Mouse (Mus musculus) lung, adult 2 months (tissue): ENCODE measurements at regions not wholly inside any gene's neighbourhood (a gene's known extent, or its start where the extent isn't known, plus 50 kb on each side); places are given as distances from the start of the nearest gene placed in this dataset.

Source experiments
- CTCF ChIP-seq: fragments of 200-500 bp; IDR thresholded peaks from 2 replicates; pipeline ENCODE4 v1.5.1; 2011; ENCODE audit warnings: mild to moderate bottlenecking, low read length, control low read depth; ENCODE audit not compliant: insufficient read depth
- POLR2A ChIP-seq: fragments of 200-500 bp; IDR thresholded peaks from 2 replicates; pipeline ENCODE4 v1.6.1; 2011; ENCODE audit warnings: low read depth, mild to moderate bottlenecking, control low read depth, low read length, borderline replicate concordance; ENCODE audit errors: extremely low read depth

DNA sequence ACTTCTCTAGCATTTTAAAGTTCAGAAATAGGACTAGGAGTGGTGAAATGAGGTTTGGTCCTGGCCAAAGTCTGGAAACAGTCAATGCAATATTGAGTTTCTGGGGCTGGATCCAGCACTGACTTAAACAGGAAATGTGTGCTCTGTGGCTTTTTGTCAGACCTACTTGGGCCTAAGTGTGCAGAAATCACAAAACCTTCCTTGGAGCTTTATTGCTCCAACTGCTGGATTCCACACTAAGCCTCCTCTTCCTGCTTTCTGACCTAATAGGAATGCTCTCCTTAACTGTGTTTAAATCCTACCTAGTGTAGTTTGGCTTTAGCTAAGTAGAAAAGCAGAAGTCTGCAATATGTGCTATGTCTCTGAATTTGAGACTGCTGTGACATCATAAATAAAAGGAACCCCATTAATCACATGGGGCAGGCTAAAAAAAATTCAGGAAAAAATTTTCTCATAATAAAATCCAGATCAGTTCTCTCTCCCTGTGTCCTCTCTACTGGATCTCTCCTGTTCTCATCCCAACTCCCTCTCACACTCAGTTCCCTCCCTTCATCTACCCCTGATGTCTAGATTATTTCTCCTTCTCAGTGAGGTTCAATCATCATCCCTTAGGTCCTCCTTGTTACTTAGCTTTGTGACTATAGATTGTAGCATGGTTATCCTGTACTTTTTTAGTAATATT, 268.0 kb upstream of the Col3a1 start:
- TF ChIP-seq CTCF (no peak), POLR2A (no peak)
